ENCODE assay signal across 33 mouse cellular contexts in genomic region chr5:56394021-56394420, GRCm38 (mm10).
"Had no signal": no experiment of that assay in that cellular context is flagged by ENCODE, and none has a peak within 500 bp of the region (broad histone marks: within the 10 kb centered on the region; RNA-seq: fewer than 3 reads in every experiment).

No protein-coding gene starts in this region.

- H3K27me3 ChIP-seq: heart, embryonic 12.5 days; heart, embryonic 13.5 days; heart, embryonic 15.5 days; hindbrain, embryonic 12.5 days; hindbrain, embryonic 13.5 days; hindbrain, embryonic 15.5 days; intestine, embryonic 15.5 days; kidney, embryonic 15.5 days had no signal

- H3K4me1 ChIP-seq: heart, embryonic 12.5 days; heart, embryonic 13.5 days; heart, embryonic 15.5 days; hindbrain, embryonic 12.5 days; hindbrain, embryonic 13.5 days; hindbrain, embryonic 15.5 days; intestine, embryonic 15.5 days; kidney, embryonic 15.5 days had no signal

- ATAC-seq: hindbrain, embryonic 16.5 days; hindbrain, postnatal 0 days; inflammation-experienced regulatory T-cells, adult 6 months; intestine, embryonic 15.5 days; intestine, embryonic 16.5 days; intestine, postnatal 0 days had no signal

- H3K4me3 ChIP-seq: heart, embryonic 12.5 days; heart, embryonic 13.5 days; heart, embryonic 15.5 days; hindbrain, embryonic 12.5 days; hindbrain, embryonic 13.5 days; hindbrain, embryonic 15.5 days; intestine, embryonic 15.5 days; kidney, embryonic 15.5 days; layer of hippocampus, adult 2 months; left cerebral cortex, adult 2 months had no signal

- DNase-seq: heart, postnatal 10 days; heart, postnatal 14 days; heart, postnatal 36 days; heart, postnatal 4 days; kidney, adult 11 months; kidney, adult 18-20 months; kidney, adult 2 months; kidney, adult 8-10 months; kidney, adult 9 months; kidney, postnatal 10 days; kidney, postnatal 14 days; kidney, postnatal 25 days; kidney, postnatal 36 days; kidney, postnatal 4 days; layer of hippocampus, adult 9-11 months; layer of hippocampus, postnatal 36 days had no signal

- H3K9ac ChIP-seq: heart, embryonic 12.5 days; heart, embryonic 13.5 days; heart, embryonic 15.5 days; hindbrain, embryonic 12.5 days; hindbrain, embryonic 13.5 days; hindbrain, embryonic 14.5 days; hindbrain, embryonic 15.5 days; intestine, embryonic 15.5 days; kidney, embryonic 15.5 days had no signal

- H3K9me3 ChIP-seq: heart, embryonic 13.5 days; heart, embryonic 15.5 days; hindbrain, embryonic 12.5 days; hindbrain, embryonic 13.5 days; hindbrain, embryonic 15.5 days; intestine, embryonic 15.5 days; kidney, embryonic 15.5 days had no signal

- H3K4me2 ChIP-seq: heart, embryonic 12.5 days; heart, embryonic 13.5 days; heart, embryonic 15.5 days; hindbrain, embryonic 12.5 days; hindbrain, embryonic 13.5 days; hindbrain, embryonic 14.5 days; hindbrain, embryonic 15.5 days; intestine, embryonic 15.5 days; kidney, embryonic 15.5 days had no signal

- H3K36me3 ChIP-seq: heart, embryonic 12.5 days; heart, embryonic 13.5 days; heart, embryonic 15.5 days; hindbrain, embryonic 12.5 days; hindbrain, embryonic 13.5 days; hindbrain, embryonic 15.5 days; intestine, embryonic 15.5 days; kidney, embryonic 15.5 days had no signal

- H3K27ac ChIP-seq: heart, embryonic 13.5 days; heart, embryonic 15.5 days; hindbrain, embryonic 12.5 days; hindbrain, embryonic 13.5 days; hindbrain, embryonic 14.5 days; hindbrain, embryonic 15.5 days; hindbrain, postnatal 0 days; intestine, embryonic 15.5 days; kidney, embryonic 15.5 days; kidney, postnatal 0 days; layer of hippocampus, adult 2 months; left cerebral cortex, adult 2 months had no signal
